Mouse (Mus musculus): ENCODE results near the gene Vstm4.

GRCm38 (mm10) chr14:32842052-32842451 lies 14.5 kb upstream of the Vstm4 start:
- TF ChIP-seq CTCF (IDR thresholded peaks at IDR 0.05; ENCODE audit: low read depth): no peak
- no peak for TF ChIP-seq EP300 (optimal IDR thresholded peaks at IDR 0.05)

Measured in stomach, postnatal 0 days (tissue).